Mouse (Mus musculus): ENCODE measurements around the gene Olfr16.

DNA sequence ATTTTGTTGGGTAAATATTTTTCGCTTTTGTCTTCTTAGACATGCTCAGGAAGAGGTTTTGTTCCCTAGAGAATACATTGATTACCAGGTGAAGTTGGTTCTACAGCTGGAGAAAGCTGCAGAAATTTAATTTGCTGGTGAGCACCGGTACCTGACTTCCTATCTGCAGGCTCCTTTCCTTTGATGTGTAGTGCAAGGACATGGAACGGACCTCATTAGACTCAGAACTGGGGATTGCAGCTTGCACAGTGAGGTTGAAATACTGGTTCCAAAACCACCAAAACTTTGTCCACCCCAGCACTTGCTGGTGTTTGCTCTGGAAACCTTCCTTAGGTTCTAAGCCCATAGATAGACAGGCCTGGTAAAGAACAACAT, 40.4 kb downstream of the Olfr16 start:
- no peak for TF ChIP-seq CTCF (IDR thresholded peaks at IDR 0.05; ENCODE audit: low read depth)
- TF ChIP-seq EP300 (IDR thresholded peaks at IDR 0.05; ENCODE audit: low read depth), result no peak

Measured in liver, embryonic 14.5 days (tissue).